Mouse (Mus musculus) hematopoietic stem cell, adult 5-6 weeks (primary cell): Measurements from ENCODE around the gene Tns1. TPM values are rescaled to one million over a fixed set of nuclear protein-coding genes. Genes with fewer than 3 reads are reported as not detected.
A peak's percentile ranks its signal among the peaks of the same experiment; 100 is the strongest.

ENCODE experiments used
- ATAC-seq, 2 experiments: fragments of 125-278 bp in 1 of 2; replicated peaks in 1 of 2; 2 replicates each; pipeline ENCODE4 v1.8.0; 2016 to 2017; ENCODE audit warnings: inconsistent platforms in 2 of 2, mild to moderate bottlenecking in 2 of 2, moderate number of reproducible peaks in 2 of 2, low read depth in 1 of 2, moderate TSS enrichment in 1 of 2; ENCODE audit not compliant: low FRiP score in 2 of 2, poor library complexity in 2 of 2, severe bottlenecking in 2 of 2, insufficient read depth in 1 of 2, low TSS enrichment in 1 of 2
- total RNA-seq: library from RNA; stranded (forward); fragments of 172-1452, 232-1000 nt; gene quantifications from 2 replicates; pipeline ENCODE4 v1.2.3, GENCODE M21; 2017

The Tns1 gene
- total RNA-seq, 1 experiment from 2014 or later = 16.1 TPM

GRCm38 (mm10) chr1:74098004-74099000 is 25.9 kb downstream of the Tns1 start:
- ATAC-seq = peak; percentile 31 to 34

- no peak for ATAC-seq
Observed at GRCm38 (mm10) chr1:74095728-74096127, 28.5 kb downstream of the Tns1 start.

- no peak for ATAC-seq
Observed at GRCm38 (mm10) chr1:74095296-74095695, 29.0 kb downstream of the Tns1 start.

GRCm38 (mm10) chr1:74094497-74095270 is 29.6 kb downstream of the Tns1 start:
- ATAC-seq = peak; percentile 57 to 65

- ATAC-seq = no peak
Observed at GRCm38 (mm10) chr1:74093447-74093846, 30.8 kb downstream of the Tns1 start.

GRCm38 (mm10) chr1:74092242-74092641 is 32.0 kb downstream of the Tns1 start:
- ATAC-seq = no peak

- no peak for ATAC-seq
Observed at GRCm38 (mm10) chr1:74091611-74092224, 32.5 kb downstream of the Tns1 start.

GRCm38 (mm10) chr1:74091138-74091537 is 33.1 kb downstream of the Tns1 start:
- no peak for ATAC-seq

GRCm38 (mm10) chr1:74090329-74090728 is 33.9 kb downstream of the Tns1 start:
- no peak for ATAC-seq

GRCm38 (mm10) chr1:74088569-74088968 is 35.7 kb downstream of the Tns1 start:
- no peak for ATAC-seq

- no peak for ATAC-seq
Observed at GRCm38 (mm10) chr1:74085566-74085965, 38.7 kb downstream of the Tns1 start.

GRCm38 (mm10) chr1:74084752-74085151 is 39.5 kb downstream of the Tns1 start:
- no peak for ATAC-seq

GRCm38 (mm10) chr1:74084065-74084705 is 40.1 kb downstream of the Tns1 start:
- ATAC-seq = no peak

GRCm38 (mm10) chr1:74082841-74083463 is 41.3 kb downstream of the Tns1 start:
- ATAC-seq = peak; percentile 74 to 80

- no peak for ATAC-seq
Observed at GRCm38 (mm10) chr1:74081573-74081989, 42.7 kb downstream of the Tns1 start.

- ATAC-seq = peak; percentile 58 to 68
Observed at GRCm38 (mm10) chr1:74077353-74077752, 46.9 kb downstream of the Tns1 start.

GRCm38 (mm10) chr1:74076230-74076629 is 48.0 kb downstream of the Tns1 start:
- no peak for ATAC-seq
